Mouse (Mus musculus) lung, postnatal 0 days (tissue): ENCODE measurements around the gene Tmem163.

Source experiments
- CTCF ChIP-seq: IDR thresholded peaks from 2 replicates; pipeline ENCODE4 v1.5.1; 2016; ENCODE audit warnings: antibody characterized with exemption, mild to moderate bottlenecking
- EP300 ChIP-seq: IDR thresholded peaks from 2 replicates; pipeline ENCODE4 v1.6.1; 2016; ENCODE audit warnings: antibody characterized with exemption, mild to moderate bottlenecking, control low read depth

DNA sequence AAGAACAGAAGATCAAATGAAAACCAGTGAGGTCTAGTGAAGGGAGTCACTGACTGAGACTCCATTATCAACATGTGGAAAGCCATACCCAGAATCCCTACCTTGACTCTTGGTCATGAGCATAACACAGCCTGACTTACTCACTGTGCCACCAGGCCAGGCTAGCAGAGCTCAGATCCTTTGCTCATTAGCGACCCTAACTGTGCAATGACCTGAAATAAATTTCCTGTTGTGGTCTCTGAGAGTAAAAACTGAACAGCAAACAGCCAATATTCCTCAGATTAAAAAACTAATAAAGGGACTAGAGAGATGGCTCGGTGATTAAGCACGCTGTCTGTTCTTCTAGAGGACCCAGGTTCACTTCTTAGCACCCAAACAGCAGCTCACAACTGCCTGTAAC, 106.2 kb downstream of the Tmem163 start:
- TF ChIP-seq EP300 = no peak
- no peak for TF ChIP-seq CTCF
